Mouse (Mus musculus) layer of hippocampus, adult 9-10 months (tissue): ENCODE measurements around the gene Gm20662.
"Not testable (repeated sequence)": the region's sequence is repeated elsewhere in the genome, so short reads cannot be mapped to it uniquely, and the experiment has no call there.

ENCODE experiments used
- DNase-seq: peaks from one replicate; pipeline ENCODE4 v3.0.0; 2022; ENCODE audit warnings: low spot score

The Gm20662 gene

DNA sequence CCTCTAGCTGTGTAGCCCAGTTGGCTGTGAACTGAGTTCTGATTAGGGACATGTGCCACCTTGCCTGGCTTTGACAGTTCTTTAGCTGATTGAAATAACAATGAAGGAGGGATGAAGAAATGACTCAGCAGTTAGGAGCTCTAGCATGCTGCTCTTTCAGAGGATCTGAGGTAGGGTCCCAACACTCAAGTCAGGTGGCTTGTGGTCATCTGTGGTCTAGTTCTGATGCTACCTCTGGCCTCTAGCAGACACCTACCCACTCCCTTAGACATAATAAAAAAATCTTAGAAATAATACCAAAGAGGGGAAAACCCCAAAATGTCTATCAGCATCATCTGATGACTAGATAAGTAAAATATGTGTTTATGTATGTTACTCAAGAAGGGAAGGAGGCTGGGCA is 14.2 kb downstream of the Gm20662 start:
- no peak for DNase-seq

DNA sequence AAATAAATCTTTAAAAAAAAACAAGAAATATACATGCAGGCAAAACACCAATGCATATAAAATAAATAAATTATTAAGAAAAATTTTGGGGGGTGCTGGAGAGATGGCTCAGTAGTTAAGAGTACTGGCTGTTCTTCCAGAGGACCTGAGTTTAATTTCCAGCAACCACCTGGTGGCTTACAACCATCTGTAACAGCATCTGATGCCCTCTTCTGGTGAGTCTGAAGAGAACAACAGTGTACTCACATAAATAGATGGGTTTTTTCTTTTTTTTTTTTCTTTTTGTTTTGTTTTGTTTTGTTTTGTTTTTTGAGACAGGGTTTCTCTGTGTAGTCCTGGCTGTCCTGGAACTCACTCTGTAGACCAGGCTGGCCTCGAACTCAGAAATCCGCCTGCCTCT is 17.4 kb downstream of the Gm20662 start:
- DNase-seq = not testable (repeated sequence)

DNA sequence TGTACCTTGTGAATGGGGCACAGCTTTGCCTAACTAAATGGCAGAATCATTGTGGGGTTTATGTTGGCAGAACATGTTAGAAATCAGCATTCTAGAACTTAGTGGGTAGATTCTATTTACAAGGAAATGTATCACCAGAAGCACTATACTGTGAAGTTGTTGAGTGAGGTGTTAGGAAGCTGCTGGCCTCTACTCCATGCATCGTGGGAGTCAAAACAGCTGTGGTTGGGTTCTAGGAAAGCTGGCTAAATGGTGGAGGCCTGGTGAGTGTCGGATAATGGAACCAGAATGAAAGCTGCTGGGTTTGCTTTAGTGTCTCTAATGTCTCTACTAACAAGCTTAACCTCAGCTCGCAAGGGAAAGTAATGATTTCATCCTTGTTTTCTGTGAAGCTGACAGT is 21.0 kb downstream of the Gm20662 start:
- no peak for DNase-seq

DNA sequence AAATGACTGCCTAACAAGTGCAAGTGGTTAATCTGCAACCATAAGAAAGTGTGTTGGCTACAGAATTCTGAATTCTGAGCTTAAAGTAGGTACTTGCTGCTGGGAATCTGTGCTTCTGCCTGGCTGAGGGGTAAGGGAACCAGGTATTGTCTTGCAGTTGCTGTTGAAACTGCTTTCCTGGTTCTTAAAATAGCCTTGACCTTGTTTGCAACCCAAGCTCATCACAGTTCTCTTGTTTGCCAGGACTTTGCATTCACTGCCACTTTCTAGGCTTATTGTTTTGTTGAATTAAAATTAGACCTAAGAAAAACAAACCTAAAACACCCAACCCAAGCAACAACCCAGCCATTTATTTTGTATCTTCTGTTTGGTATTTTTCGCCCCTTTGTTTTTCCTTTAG is 24.6 kb downstream of the Gm20662 start:
- DNase-seq = no peak

DNA sequence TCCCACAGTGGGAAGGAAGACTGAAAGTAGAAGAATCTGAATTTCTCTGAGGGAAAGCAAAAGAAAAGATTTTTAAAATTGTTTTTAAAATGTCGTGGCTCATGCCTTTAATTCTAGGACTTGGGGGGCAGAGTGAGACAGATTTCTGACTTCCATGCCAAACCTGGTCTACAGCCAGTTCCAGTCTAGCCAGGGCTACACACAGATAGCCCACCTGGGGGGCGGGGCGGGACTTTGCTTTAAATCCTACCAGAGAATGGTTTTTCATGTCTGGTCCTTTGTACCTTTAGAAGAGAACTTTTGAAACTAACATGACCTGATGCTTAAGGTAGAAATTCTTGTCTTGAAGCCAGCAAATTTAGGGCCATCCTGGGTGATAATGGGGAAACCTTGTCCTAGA is 27.1 kb downstream of the Gm20662 start:
- no peak for DNase-seq

DNA sequence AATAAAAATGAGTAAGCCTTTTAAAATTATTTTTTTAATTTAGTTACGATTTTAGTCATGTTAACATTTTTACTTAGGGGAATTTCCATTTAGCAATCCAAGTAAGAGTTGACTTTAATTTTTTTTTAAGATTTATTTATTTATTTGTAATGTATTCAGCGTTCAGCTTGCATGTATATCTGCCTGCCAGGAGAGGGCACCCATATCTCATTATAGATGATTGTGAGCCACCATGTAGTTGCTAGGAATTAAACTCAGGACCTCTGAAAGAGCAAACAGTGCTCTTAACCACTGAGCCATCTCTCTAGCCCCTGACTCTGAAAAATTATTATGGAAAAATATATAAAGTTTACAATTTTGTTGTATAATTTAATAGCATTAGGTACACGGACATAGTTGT is 30.4 kb downstream of the Gm20662 start:
- no peak for DNase-seq

DNA sequence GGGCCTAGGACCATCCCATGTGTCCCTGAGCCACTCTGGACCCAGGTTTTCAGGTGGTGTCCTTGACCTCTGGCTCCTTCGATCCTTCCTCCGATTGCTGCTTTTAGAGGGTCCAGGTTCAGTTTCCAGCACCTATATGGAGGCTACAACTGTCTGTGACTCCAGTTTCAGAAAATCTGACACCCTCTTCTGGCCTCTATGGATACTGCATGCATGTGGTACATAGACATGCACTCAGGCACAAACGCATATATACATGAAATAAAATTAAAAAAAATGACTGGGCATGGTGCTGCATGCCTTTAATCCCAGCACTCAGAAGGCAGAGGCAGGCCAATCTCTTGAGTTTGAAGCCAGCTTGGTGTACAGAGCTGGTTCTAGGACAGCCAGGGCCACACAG is 31.7 kb downstream of the Gm20662 start:
- no peak for DNase-seq

DNA sequence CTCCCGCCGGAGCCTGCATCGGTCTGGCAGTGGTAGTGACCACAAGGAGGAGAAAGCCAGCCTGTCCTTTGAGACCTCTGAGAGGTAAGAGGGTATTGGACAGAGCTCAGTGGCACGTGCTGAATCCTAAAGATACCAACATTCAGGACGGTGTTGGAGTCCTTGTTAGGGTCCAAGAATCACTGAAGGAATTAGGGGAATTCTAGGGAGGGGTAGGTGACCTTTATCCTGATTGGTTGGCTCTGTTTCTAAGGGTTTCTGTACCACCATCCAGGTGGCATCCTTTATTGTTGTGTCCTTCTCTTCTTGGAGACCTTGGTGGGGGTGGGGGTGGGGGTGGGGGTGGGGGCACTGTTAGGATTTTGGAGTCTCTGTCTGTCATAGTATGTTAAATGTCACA is 36.0 kb downstream of the Gm20662 start:
- DNase-seq = no peak

DNA sequence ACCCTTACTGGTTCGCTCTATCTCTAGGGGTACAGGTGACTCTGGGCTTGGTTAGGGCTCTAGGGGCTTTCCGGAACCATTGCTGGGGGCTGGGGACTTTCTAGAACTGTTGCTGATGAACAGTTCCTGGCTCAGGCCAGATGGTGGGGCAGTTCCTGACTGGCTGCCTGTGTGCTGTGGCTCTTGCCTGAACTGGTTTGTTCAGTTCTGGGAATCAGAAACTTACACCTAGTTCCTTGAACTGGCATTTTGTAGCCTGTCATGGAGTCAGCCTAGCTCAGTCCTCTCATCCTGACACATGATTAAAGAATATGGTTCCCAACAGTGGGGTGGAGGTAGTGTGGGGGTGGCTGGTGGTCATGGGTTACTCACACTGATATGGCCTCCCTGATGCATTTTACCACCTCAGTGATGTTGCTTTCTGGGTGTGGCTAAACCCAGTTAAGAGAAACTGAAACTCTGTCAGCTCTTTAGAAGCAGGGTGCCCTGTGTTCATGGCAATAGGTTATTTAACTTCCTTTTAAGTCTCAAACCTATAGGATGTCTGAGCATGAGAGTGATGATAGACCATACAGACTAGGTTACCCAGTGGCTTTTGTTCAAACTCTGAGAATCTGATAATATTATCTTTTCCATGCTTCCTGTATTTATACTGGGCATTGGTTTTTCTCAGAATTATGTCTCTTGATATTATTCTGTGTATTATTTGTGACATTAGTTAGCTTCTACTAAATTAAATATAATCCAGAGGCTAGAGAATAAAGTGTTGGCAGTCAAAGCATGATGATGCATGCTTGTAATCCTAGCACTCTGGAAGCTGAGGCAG is 39.4 kb downstream of the Gm20662 start:
- DNase-seq = no peak

DNA sequence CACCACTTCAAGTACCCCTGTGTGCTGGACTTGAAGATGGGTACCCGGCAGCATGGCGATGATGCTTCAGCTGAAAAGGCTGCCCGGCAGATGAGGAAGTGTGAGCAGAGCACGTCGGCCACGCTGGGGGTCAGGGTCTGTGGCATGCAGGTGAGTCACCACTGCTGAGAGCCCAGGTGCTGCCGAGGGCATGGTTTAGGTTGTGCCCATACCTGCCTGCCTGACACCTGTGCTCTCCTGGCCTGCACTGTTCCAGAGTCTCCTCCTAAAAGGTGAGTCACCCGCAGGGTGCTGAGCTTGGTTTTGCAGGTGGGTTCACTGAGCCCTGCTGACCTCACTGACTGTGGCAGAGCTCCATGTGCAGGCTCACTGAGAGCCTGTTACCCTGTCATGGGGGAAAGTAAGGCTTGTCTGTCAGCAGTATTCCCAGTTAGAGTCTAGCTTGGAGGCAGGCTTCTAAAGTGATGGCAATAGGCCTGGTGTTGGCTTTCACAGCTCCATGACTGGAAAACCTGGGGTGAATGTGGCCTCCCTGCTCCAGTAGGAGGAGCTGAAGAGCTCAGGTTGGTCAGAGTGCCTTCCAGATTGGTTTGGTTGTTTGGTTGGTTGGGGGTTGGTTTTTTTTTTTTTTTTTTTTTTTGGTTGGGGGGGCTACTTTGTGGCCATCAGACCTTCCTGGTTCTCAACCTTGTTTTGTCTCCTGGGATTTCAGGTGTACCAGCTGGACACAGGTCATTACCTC is 48.8 kb downstream of the Gm20662 start:
- no peak for DNase-seq

DNA sequence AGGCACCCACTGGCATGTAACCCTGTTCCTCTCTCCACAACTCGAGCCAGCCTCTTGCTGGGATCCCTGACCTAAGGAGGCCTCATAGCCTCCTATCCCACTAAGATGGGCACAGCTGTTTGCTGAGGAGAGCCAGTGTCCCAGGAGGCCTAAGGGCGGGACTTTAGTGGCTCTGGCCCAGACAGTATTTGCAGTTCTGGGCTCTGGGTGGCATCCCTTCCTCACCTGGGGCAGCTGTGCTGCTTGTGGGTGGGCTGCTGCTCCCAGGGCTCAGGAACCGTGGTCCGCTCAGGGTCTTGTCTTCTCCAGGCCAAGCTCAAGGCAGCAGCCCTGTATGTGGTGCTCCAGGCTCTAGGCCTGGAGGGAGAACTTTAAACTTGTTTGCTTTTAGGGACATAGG is 50.4 kb downstream of the Gm20662 start:
- no peak for DNase-seq

DNA sequence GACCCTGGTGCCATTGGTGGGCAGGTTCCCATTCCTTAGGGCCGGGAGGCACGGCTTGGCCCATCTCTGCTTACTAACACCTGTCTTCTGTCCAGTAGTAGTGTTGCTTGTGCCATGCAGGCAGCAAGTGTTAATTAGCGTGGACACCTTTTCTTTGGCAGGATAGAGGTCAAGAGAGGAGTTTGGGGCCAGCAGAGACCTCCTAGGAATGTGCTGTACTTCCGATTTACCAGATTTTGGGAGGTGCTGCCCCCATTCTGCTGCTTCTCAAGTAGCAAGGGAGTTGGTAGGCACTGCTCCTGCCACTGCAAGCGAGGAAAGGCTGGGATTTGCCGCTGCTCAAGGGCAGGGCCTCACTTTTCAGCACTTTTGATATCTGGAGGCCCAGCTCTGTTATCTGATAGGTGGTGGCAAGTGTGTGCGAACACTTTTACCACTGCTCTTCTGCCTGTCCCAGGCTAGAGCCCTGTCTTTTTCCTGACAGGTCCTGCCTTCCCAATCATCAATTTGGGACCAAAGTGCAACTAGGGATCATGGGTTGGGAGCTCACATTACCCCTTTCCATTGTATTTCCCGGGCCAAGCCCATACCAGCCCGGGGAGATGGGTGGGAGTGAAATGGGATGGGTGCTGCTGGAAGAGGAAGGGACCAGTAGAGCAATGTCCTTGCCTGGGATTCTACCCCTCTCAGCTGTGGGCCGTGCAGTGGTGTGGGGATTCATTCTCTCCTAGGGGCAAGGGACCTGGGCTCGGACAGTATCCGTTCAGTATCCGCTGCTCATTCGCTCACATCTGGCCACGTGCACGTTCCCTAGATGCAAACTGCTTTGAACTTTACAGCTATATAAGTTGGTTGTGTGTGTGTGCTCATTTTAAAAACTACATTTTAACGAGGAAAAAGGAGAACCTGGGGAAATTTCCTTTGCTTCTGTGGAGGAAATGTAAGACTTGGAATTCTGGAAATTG is 51.7 kb downstream of the Gm20662 start:
- DNase-seq = no peak

DNA sequence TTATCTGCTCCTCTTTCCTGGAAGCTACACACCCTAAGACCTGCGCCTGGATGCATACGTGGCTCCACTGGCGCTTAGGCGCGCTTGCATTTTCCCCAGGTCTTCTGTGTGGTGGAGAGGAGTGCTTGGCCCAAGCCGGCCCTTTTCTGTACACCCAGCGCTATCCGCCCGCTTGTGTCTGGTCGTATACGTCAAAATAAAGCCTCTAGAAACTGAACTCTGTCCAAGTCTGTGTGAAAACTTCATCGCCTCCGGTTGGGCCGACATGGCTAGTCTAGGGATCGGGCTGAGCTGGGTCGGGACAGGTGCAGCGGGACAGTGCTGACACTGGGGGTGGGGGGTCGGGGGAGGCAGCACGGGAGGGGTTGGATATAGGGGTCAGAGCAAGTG is 52.4 kb downstream of the Gm20662 start:
- DNase-seq = no peak

DNA sequence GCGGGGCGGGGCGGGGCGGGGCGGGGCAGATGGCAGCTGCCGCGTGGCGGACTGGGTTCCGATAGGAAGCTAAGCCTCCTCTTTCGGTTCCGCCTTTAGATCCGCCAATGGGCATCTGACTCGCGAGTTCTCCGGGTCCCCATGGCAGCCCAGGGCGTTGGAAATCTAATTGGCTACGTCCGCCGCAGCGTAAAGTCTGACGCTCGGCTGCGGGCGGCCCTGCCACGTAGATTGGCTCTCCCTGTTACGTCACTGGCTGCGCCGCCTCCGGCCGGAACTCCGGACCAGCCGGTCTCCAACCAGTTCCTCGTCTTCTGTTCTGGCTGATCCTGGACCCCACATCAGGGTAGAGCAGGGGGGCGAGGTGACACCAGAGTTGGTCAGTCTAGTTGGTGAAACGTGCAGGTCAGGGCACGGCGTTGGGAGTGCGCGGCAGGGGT is 52.9 kb downstream of the Gm20662 start, which contains the start of gene Gmppb:
Gmppb (plus strand) TSS at position 227 of the 440 bp plus-strand sequence.
- peak; percentile 91 for DNase-seq

DNA sequence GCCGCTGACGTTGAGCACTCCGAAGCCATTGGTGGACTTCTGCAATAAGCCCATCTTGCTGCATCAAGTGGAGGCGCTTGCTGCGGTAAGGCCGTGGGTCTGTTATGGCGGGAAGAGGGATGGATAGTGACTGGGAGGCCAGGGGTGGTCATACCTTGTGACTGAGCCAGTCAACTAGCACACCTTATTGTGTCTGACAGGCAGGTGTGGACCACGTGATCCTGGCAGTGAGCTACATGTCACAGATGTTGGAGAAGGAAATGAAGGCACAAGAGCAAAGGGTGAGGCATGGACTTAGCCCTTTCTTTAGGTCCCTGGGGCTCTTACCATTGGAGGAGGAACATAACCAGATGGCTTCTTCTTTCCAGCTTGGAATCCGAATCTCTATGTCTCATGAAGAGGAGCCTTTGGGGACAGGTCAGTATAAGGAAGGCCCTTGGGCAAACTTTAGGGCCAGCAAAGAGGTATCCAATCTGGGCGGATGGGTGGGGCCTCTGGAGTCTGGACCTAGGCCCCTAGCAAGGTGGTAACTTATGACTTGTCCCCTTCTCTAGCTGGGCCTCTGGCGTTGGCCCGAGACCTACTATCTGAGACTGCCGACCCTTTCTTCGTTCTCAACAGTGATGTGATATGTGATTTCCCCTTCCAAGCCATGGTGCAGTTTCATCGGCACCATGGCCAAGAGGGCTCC is 53.6 kb downstream of the Gm20662 start:
- no peak for DNase-seq

DNA sequence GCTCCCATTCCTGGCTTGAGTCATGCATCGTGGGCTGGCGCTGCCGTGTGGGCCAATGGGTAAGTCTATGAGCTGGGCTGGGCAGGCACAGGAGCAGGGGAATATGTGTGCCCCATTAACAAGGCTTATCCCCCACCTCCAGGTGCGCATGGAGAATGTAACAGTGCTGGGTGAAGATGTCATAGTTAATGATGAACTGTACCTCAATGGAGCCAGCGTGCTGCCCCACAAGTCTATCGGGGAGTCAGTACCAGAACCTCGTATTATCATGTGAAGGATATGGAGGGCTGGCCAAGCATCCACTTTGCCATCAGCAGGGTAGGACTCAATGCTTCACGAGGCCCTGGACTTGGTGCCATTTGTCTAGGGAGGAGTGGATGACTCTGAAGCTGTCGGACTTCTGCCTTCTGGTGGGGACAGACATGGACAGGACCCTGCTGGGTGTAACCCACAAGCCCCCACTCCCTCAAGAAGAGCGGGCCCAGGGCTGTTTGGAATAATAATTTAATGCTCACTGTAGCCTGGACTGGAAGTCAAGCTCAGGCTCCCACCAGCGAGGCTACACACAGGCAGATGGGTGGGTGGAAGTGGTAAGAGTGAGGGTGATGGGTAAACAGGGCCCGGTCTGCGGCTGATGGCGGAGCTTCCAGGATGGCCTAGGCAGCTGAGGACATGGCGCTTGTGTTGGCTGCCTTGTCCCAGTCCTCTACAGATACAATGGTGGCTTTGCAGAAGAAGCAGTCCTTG is 55.2 kb downstream of the Gm20662 start:
- no peak for DNase-seq

DNA sequence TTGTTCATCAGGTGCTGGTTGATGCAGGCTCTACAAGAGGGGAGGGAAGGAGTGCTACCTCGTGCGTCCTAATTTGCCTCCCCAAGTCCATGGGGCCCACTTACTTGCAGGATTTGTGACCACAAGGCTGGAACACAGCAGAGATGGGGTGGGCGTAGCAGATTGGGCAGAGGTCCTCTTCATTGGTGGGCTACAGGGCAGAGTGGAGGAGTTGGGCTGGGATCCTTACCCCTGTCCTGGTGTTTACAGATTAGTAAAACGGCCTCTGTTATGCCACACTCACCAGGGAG is 55.7 kb downstream of the Gm20662 start:
- DNase-seq = no peak

DNA sequence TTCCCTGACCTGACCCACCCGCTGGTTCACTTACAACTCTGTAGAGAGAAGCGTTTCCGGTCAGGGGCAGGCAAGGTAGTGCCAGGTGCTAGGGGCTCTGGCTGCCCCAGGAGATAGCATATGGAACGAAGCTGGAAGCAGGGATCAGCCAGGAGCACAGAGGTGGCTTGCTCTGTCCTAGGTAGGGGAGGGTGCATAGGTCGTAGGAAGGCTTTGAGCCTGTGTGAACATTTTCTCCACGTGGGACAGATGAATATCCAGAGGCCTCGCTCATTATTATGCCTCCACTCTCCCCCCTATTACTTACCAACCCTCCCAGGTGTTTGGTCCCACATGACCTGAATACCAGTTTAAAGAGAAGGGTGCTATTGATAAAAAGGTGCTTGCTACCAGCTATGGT is 56.3 kb downstream of the Gm20662 start:
- no peak for DNase-seq

DNA sequence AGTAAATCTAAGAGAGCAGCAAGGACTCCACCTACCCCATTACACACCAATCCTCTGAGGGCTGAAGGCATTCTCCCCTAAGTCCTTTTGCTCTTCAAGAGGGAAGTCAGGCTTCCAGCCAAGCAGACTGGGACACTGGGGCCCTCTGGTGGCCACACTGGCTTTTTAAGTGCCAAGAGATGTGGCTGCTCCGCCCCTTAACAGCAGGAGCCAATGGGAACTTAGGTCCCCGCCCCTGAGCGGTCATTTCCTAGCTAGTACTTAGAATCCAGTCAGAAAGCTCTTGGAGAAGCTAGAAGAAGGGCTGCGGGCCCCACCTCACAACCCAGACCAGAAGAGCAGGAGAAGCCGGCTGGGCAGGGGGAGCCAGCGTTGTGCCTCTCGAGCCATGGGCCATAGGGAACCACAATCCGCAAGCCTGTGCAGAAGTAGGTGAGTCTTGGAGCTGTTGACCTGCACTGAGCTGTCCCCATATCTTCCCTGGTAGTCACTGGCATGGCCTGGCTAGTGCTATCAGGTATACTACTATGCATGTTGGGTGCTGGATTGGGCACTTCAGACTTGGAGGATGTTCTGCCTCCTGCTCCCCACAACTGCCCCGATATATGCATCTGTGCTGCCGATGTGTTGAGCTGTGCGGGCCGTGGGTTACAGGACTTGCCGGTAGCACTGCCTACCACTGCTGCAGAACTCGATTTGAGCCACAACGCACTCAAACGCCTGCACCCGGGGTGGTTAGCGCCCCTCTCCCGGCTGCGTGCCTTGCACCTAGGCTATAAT is 56.9 kb downstream of the Gm20662 start, which contains the start of gene Amigo3:
Amigo3 (plus strand) TSS at position 275 of the 780 bp plus-strand sequence.
- DNase-seq = peak; percentile 98

DNA sequence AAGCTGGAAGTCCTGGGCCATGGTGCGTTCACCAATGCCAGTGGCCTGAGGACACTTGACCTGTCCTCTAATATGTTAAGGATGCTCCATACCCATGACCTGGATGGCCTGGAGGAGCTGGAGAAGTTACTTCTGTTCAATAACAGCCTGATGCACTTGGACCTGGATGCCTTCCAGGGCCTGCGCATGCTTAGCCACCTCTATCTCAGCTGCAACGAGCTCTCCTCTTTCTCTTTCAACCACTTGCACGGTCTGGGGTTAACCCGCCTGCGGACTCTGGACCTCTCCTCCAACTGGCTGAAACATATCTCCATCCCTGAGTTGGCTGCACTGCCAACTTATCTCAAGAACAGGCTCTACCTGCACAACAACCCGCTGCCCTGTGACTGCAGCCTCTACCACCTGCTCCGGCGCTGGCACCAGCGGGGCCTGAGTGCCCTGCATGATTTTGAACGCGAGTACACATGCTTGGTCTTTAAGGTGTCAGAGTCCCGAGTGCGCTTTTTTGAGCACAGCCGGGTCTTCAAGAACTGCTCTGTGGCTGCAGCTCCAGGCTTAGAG is 57.6 kb downstream of the Gm20662 start:
- no peak for DNase-seq
